Mouse (Mus musculus) lung, embryonic 15.5 days (tissue): ENCODE results near the gene Prg2. TPM values are rescaled to one million over a fixed set of nuclear protein-coding genes. Genes with fewer than 3 reads are reported as not detected.
A peak's percentile ranks its signal among the peaks of the same experiment; 100 is the strongest.

Experiments
- ATAC-seq: fragments of 200-750 bp; cut with Nextera tagmentation; 2 replicates; pipeline ENCODE4 v1.8.0; 2017; ENCODE audit warnings: moderate number of reproducible peaks, borderline replicate concordance; ENCODE audit not compliant: low FRiP score, low TSS enrichment; ENCODE audit errors: extremely low read depth
- H3K27ac ChIP-seq: fragments of 300-500 bp; sonication (generic); 2 replicates; pipeline ENCODE4 v1.5.1; 2015; ENCODE audit warnings: moderate library complexity, mild to moderate bottlenecking, inconsistent platforms
- H3K27me3 ChIP-seq: fragments of 300-500 bp; sonication (generic); 2 replicates; pipeline ENCODE4 v1.6.1; 2015; ENCODE audit warnings: inconsistent platforms
- H3K36me3 ChIP-seq: fragments of 300-500 bp; sonication (generic); 2 replicates; pipeline ENCODE4 v1.6.1; 2015; ENCODE audit warnings: inconsistent platforms
- H3K4me1 ChIP-seq: fragments of 300-500 bp; sonication (generic); 2 replicates; pipeline ENCODE4 v1.6.1; 2015; ENCODE audit warnings: inconsistent platforms
- H3K4me2 ChIP-seq: fragments of 300-500 bp; sonication (generic); 2 replicates; pipeline ENCODE4 v1.6.1; 2015; ENCODE audit warnings: inconsistent platforms, mild to moderate bottlenecking, moderate library complexity
- H3K4me3 ChIP-seq: fragments of 300-500 bp; sonication (generic); 2 replicates; pipeline ENCODE4 v1.5.1; 2015; ENCODE audit warnings: mild to moderate bottlenecking, inconsistent platforms
- H3K9ac ChIP-seq: fragments of 300-500 bp; sonication (generic); 2 replicates; pipeline ENCODE4 v1.6.1; 2015; ENCODE audit warnings: inconsistent platforms
- H3K9me3 ChIP-seq: fragments of 300-500 bp; sonication (generic); 2 replicates; pipeline ENCODE4 v1.6.1; 2016; ENCODE audit warnings: inconsistent platforms
- WGBS: fragments of 180-500 bp; shearing (Covaris S2); methylation state at CpG from one replicate; pipeline ENCODE4 v1.1.7; 2015; 5-methylcytosine and 5-hydroxymethylcytosine counted together
- polyA plus RNA-seq: library from polyadenylated mRNA; unstranded; fragments of >200 nt; fragmentation: Nextera tagmentation; extraction: Ambion mirVana; gene quantifications from 2 replicates; pipeline ENCODE4 v1.2.1, GENCODE M21; 2015

The Prg2 gene
- 0.20 and 0.24 TPM in 2 replicates for polyA plus RNA-seq

DNA sequence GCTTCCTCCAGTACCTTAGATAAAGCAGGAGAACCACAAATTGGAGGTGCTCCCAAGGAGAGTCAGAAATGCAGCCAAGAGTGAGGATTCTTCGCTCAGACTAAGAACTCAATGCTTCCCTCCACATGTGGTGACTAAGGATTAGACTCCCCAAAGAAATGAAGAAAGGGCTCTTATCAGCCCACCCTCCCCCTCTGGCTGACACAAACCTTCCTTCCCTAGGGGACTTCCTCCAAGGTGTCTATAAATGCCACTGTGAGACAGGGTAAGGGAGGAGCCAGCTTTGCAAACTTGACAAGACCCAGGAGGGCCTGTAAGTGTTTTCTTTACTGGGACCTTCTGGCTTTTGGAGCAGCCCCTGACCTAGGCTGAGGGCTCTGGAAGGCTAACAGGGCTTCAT lies at the start of gene Prg2:
Prg2 (plus strand) TSS at position 274 of the 400 bp plus-strand sequence.
- no peak within 1 kb of the TSS for H3K4me3 ChIP-seq
- no peaks in the 10 kb centered on the region for H3K9me3 ChIP-seq
- H3K4me2 ChIP-seq, result no peak within 1 kb of the TSS
- no peaks in the 10 kb centered on the region for H3K27me3 ChIP-seq
- 48% methylated on average over 1 of the region's 1 CpGs for WGBS
- no peaks in the 10 kb centered on the region for H3K36me3 ChIP-seq
- H3K27ac ChIP-seq, result no peak within 1 kb of the TSS
- no peak for ATAC-seq
- H3K9ac ChIP-seq, result no peak within 1 kb of the TSS
- no peaks in the 10 kb centered on the region for H3K4me1 ChIP-seq

DNA sequence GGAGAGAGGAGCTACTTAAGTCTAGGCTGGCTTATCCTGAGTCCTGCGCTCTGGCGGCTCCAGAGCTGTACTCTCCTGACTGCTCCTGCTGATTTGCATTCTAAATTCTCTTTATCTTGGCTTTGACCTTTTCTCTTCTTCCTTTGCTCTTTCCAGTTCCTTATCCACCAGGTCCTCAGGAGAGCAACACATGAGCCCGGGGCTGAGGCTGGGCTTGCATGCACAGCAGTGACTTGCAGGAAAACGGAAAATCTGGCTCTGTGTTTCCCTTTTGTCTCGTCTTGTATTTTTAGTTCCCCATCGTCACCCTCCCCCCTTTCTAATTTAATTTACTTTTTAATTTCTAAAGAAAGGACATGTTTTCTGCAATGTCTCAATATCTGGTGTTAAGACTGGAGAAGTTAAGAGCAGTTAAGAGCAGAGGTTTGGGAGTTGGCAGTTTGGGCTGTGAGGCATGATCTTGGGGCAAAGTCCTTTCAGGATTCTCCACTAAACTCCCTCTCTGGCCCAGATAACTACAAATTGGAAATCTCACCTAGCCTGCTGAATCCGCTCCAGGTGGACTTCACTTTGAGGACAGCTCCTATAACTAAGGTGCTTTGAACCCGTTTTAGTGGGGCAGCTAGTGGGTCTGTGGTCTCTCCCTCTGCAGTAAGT lies 46.1 kb upstream of the Prg2 start:
- ATAC-seq, result no peak
- Histone ChIP-seq H3K9me3 (no peaks in the 10 kb centered on the region), H3K36me3 (no peaks in the 10 kb centered on the region), H3K27me3 (no peaks in the 10 kb centered on the region), H3K4me1 (peaks cover 28% of the 10 kb centered on the region), H3K4me3 (no peak overlapping the region), H3K9ac (no peak overlapping the region), H3K4me2 (no peak overlapping the region), H3K27ac (no peak overlapping the region)
- WGBS, result 70% methylated on average over 8 of the region's 8 CpGs

DNA sequence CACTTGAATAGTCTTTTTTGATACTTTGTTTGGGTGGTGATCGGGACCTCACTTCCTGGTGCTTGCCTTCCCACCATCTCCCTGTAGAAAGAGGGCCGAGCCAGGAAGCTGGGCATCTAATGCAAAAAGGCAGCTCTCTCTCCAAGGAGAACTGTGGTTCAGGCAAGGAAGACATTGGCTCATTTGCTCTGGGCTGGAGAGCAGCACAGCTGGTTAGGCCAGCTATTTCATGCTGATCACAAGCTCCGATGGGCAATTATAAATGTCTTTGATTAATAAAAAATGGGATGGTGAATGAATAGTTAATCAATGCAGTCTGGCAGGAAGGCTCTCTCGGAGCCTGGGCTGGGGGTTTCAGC lies 45.6 kb upstream of the Prg2 start:
- ATAC-seq, result no peak
- no peaks in the 10 kb centered on the region for H3K27me3 ChIP-seq
- no peak overlapping the region for H3K4me2 ChIP-seq
- H3K4me3 ChIP-seq, result no peak overlapping the region
- WGBS, result 59% methylated on average over 4 of the region's 4 CpGs
- H3K27ac ChIP-seq, result no peak overlapping the region
- no peak overlapping the region for H3K9ac ChIP-seq
- peaks cover 28% of the 10 kb centered on the region for H3K4me1 ChIP-seq
- no peaks in the 10 kb centered on the region for H3K9me3 ChIP-seq
- H3K36me3 ChIP-seq, result 0 out of 2 replicates have a peak, but pooled peaks cover 3% of the 10 kb centered on the region

DNA sequence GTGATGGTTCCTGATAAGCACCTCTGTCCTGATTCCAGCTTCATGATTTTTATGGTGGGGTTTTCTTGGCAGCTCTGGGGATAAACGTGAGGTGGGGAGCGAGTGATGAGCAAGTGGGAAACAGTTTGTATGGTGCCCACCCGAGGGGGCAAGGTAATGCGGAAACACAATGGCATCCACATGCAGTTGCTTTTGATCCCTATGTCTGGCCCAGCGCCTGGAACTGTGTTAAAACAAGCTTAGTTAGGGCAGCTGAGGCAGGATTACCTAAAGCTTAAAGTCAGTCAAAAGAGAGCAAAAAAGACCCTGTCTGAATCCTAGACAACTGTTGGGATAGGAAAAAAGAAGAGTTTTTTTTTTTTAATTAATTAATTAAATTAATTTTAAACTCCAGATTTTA lies 45.2 kb upstream of the Prg2 start:
- 0 out of 2 replicates have a peak, but pooled peaks cover 4% of the 10 kb centered on the region for H3K36me3 ChIP-seq
- no peak overlapping the region for H3K4me2 ChIP-seq
- WGBS, result 84% methylated on average over 5 of the region's 5 CpGs
- ATAC-seq, result no peak
- H3K27me3 ChIP-seq, result no peaks in the 10 kb centered on the region
- no peak overlapping the region for H3K9ac ChIP-seq
- H3K4me1 ChIP-seq, result peaks cover 26% of the 10 kb centered on the region
- no peaks in the 10 kb centered on the region for H3K9me3 ChIP-seq
- H3K27ac ChIP-seq, result no peak overlapping the region
- no peak overlapping the region for H3K4me3 ChIP-seq

DNA sequence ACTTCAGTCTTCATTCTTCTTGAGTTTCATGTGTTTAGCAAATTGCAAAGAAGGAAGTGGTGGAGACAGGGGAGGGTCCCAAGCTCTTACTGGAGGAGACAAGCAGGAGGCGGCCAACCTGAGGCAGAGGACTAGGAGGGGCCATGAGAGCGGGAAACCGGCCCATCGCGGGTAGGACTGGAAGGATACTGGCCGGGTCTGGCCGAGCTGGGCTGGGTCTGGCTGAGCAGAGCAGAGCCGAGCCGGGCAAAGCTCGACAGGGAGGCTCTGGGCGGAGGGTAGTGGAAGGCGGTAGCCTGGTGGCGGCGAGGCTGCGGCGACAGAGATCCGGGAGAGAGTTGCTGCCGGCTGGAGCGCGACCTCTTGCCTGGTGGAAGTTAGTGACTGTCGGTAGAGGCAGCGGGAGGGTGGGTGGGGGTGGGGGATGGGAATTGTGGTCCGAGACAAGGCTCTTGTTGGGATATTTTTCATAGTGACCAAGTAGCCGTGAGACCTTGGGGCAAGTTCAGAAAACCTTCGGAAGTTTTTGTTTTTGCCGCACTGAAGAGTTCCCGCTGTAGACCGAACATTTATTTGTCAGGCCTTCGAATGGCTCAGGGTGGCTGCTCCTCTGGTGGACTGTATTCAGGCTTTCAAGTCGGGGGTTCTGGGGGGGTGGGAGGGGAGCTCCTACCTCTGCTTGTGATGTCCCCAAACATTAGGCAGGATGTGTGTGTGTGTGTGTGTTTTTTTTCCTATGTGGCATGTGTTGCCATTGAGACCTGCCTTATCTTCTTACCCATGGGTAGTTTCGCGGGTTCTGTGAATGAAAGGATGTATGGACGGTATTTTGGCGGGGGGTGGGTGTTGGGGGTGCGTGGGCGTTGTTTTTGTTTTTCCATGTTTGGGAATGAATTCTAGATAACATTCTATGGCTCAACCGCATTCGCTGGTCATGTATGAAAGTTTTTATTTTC lies 43.5 kb upstream of the Prg2 start, which contains the start of gene Slc43a3:
Slc43a3 (plus strand) TSS at position 106 of the 956 bp plus-strand sequence.
- peak within 1 kb of the TSS; percentile 66 for H3K4me2 ChIP-seq
- WGBS, result 7% methylated on average over 38 of the region's 38 CpGs
- H3K4me3 ChIP-seq, result peak within 1 kb of the TSS; percentile 56
- peak within 1 kb of the TSS; percentile 92 for H3K27ac ChIP-seq
- H3K4me1 ChIP-seq, result peaks cover 23% of the 10 kb centered on the region
- peak within 1 kb of the TSS; percentile 73 for H3K9ac ChIP-seq
- 0 out of 2 replicates have a peak, but pooled peaks cover 9% of the 10 kb centered on the region for H3K36me3 ChIP-seq
- ATAC-seq, result peak; percentile 96
- H3K27me3 ChIP-seq, result no peaks in the 10 kb centered on the region
- H3K9me3 ChIP-seq, result no peaks in the 10 kb centered on the region

DNA sequence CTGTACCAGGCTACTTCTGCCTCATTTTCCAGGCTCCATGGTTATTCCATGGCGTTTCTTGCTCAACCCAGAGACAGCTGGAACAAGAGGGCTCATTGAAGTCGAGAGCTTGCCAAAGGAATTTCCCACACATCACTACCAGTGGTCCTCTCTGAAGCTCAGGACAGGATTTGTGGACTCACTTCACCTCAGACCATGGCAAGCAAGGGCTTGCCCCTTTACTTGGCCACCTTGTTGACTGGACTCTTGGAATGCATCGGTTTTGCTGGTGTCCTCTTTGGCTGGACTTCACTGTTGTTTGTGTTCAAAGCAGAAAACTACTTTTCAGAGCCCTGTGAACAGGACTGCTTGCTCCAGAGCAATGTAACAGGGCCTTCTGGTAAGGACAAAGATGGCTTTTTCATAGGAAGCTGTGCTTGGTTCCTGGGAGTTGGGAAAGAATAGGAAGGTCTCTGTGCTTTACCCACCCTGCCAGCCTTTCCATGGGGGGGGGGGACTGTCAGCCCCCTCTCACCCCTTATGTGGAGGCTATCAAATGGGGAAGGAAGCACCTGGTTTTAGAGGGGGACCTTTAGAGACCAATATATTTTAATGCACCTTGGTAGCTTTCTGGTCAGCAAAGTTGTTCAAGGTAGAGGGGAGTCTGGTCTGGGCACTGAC lies 42.6 kb upstream of the Prg2 start:
- H3K9ac ChIP-seq, result peak overlapping the region; percentile 73
- H3K36me3 ChIP-seq, result 0 out of 2 replicates have a peak, but pooled peaks cover 9% of the 10 kb centered on the region
- peak overlapping the region; percentile 56 for H3K4me3 ChIP-seq
- H3K9me3 ChIP-seq, result no peaks in the 10 kb centered on the region
- no peaks in the 10 kb centered on the region for H3K27me3 ChIP-seq
- 20% methylated on average over 3 of the region's 3 CpGs for WGBS
- no peak for ATAC-seq
- peak overlapping the region; percentile 66 for H3K4me2 ChIP-seq
- peaks cover 23% of the 10 kb centered on the region for H3K4me1 ChIP-seq
- H3K27ac ChIP-seq, result peak overlapping the region; percentile 92

DNA sequence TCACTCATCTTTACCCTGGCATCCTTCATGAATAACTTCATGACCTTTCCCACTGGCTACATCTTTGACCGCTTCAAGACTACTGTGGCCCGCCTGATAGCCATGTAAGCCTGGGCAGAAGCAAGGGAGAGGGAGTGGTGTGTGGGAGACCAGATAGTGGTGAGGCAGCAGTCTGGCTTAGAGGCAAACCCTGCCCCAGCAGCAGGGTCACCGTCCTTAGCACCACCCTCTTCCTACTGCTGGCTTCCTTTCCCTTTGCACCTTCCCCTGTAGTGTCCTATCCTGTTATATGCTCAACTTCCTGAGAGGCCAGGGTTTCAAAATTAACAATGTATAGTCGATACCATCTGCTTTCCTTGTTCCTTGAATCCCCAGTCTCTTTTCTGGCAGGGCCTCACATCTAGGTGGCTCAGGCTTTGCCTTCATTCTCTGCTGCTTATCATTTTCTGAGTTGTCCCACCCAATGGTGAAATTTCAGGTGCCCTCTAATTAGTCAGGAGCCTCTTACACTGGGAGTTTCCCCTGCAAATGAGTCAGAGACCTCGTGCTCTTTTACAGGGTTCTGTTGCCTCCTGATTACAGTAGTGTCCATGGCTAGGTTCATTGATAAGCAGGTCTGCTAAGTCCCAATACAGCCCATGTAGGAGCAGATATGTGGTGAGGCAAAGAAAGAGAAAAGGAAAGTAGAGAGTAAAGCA lies 41.9 kb upstream of the Prg2 start:
- WGBS, result 62% methylated on average over 5 of the region's 5 CpGs
- no peaks in the 10 kb centered on the region for H3K27me3 ChIP-seq
- H3K4me2 ChIP-seq, result peak overlapping the region; percentile 66
- peak; percentile 26; the same call in 1 of the 2 replicates for ATAC-seq
- no peaks in the 10 kb centered on the region for H3K9me3 ChIP-seq
- H3K36me3 ChIP-seq, result peaks cover 14% of the 10 kb centered on the region; the same call in 1 of the 2 replicates
- peak overlapping the region; percentile 73; the same call in 1 of the 2 replicates for H3K9ac ChIP-seq
- peaks cover 23% of the 10 kb centered on the region for H3K4me1 ChIP-seq
- peak overlapping the region; percentile 92 for H3K27ac ChIP-seq
- H3K4me3 ChIP-seq, result peak overlapping the region; percentile 56

DNA sequence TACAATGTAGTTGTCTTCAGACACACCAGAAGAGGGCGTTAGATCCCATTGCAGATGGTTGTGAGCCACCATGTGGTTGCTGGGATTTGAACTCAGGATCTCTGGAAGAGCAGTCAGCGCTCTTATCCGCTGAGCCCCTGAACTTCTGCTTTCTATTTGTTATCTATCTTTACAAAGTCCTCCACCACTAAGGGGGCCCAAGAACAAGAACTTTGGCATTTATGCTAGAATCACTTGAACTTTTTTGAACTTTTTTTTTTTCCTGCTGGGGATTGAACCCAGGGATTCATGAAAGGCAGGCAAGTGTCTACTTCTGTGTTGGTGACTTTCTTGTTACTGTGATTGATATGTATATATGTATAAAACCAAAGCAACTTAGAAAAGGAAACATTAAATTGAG lies 41.0 kb upstream of the Prg2 start:
- H3K4me2 ChIP-seq, result 0 out of 2 replicates have a peak overlapping the region, but pooled peaks have one; percentile 16
- no peak for ATAC-seq
- no peak overlapping the region for H3K9ac ChIP-seq
- no peaks in the 10 kb centered on the region for H3K27me3 ChIP-seq
- 89% methylated on average over 3 of the region's 3 CpGs for WGBS
- H3K9me3 ChIP-seq, result no peaks in the 10 kb centered on the region
- no peak overlapping the region for H3K27ac ChIP-seq
- peaks cover 23% of the 10 kb centered on the region for H3K4me1 ChIP-seq
- H3K36me3 ChIP-seq, result peaks cover 20% of the 10 kb centered on the region; the same call in 1 of the 2 replicates
- no peak overlapping the region for H3K4me3 ChIP-seq

DNA sequence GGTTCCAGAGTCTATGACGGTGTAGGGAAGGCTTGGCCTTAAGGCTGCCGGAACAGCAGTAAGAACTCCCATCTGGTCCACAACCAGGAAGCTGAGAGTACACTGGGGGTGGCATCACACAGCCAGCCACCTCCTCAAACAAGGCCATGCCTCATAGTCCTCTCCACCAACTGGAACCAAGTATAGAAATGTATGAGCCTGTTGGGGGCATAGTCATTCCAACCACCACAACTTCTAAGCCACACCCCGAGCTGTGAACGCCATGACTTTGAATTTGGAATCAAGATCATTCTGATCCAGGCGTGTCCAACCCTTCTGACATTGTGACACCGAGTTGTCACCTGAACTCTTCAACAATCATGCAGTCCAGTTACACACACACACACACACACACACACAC lies 40.5 kb upstream of the Prg2 start:
- H3K36me3 ChIP-seq, result peaks cover 23% of the 10 kb centered on the region; the same call in 1 of the 2 replicates
- no peak for ATAC-seq
- no peak overlapping the region for H3K4me3 ChIP-seq
- H3K4me2 ChIP-seq, result no peak overlapping the region
- H3K27ac ChIP-seq, result no peak overlapping the region
- peaks cover 23% of the 10 kb centered on the region for H3K4me1 ChIP-seq
- no peak overlapping the region for H3K9ac ChIP-seq
- H3K9me3 ChIP-seq, result no peaks in the 10 kb centered on the region
- H3K27me3 ChIP-seq, result no peaks in the 10 kb centered on the region
- 85% methylated on average over 6 of the region's 6 CpGs for WGBS

DNA sequence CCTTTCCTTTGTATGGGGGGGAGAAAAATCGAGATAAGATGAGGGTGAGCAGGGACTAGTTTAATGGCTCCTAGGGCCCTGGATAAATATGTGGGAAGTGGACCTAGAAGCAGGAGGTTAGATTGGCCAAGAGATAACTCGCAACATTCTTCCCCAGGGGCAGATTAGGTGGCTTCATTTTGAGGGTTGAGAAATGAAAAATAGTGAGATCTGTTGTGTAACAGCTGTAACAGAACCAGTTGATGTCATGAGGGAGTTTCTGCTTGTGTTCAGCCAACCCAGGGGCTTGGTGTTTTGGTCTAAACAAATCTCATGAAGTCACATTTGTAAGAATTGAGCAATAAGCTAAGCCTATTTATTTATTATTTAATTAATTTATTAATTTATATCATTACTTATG lies 38.9 kb upstream of the Prg2 start:
- H3K4me1 ChIP-seq, result peaks cover 23% of the 10 kb centered on the region
- no peak overlapping the region for H3K9ac ChIP-seq
- 58% methylated on average over 2 of the region's 2 CpGs for WGBS
- no peak overlapping the region for H3K4me3 ChIP-seq
- no peaks in the 10 kb centered on the region for H3K27me3 ChIP-seq
- H3K9me3 ChIP-seq, result no peaks in the 10 kb centered on the region
- no peak overlapping the region for H3K4me2 ChIP-seq
- peaks cover 38% of the 10 kb centered on the region for H3K36me3 ChIP-seq
- H3K27ac ChIP-seq, result no peak overlapping the region
- no peak for ATAC-seq

DNA sequence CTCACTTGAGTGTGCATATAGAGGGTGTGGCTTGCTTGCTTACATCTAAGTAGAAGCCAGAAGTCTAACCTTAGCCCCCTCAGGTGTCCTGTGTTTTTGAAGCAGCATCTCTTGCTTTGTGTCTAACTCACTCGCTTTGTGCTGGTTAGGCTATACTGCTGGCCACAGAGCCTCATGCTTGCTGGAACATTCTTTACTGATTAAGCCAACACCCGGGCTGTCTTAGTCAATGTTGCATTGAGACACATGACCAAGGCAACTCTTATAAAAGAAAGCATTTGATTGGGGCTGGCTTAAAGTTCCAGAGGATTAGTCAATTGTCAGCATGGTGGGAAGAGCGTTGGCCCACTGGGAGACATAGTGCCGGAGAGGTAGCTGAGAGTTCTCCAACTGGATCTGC lies 38.5 kb upstream of the Prg2 start:
- Histone ChIP-seq H3K27me3 (no peaks in the 10 kb centered on the region), H3K9me3 (no peaks in the 10 kb centered on the region), H3K36me3 (peaks cover 42% of the 10 kb centered on the region), H3K27ac (no peak overlapping the region), H3K4me3 (no peak overlapping the region), H3K4me1 (peaks cover 23% of the 10 kb centered on the region), H3K9ac (no peak overlapping the region), H3K4me2 (no peak overlapping the region)
- 93% methylated on average over 4 of the region's 4 CpGs for WGBS
- no peak for ATAC-seq
